Mouse (Mus musculus) heart, adult 11 months (tissue): ENCODE measurements at regions not wholly inside any gene's neighbourhood (a gene's known extent, or its start where the extent isn't known, plus 50 kb on each side); places are given as distances from the start of the nearest gene placed in this dataset.

Source experiments
- DNase-seq: peaks from one replicate; pipeline ENCODE4 v3.0.0; 2022

GRCm38 (mm10) chr12:71573456-71573855 is 257.4 kb upstream of the Daam1 start:
- DNase-seq: peak; percentile 41

GRCm38 (mm10) chr12:71574685-71575084 is 256.2 kb upstream of the Daam1 start:
- DNase-seq: peak; percentile 79

- peak; percentile 84 for DNase-seq
Observed at GRCm38 (mm10) chr12:71577349-71577748, 253.5 kb upstream of the Daam1 start.

GRCm38 (mm10) chr12:71578006-71578405 is 252.9 kb upstream of the Daam1 start:
- peak; percentile 80 for DNase-seq

- DNase-seq: peak; percentile 37
Observed at GRCm38 (mm10) chr12:71578912-71579311, 252.0 kb upstream of the Daam1 start.

GRCm38 (mm10) chr12:71580532-71581290 is 250.2 kb upstream of the Daam1 start:
- peak; percentile 94 for DNase-seq

- DNase-seq: no peak
Observed at GRCm38 (mm10) chr12:71584618-71585017, 246.3 kb upstream of the Daam1 start.

GRCm38 (mm10) chr12:71598641-71599040 is 232.2 kb upstream of the Daam1 start:
- peak; percentile 76 for DNase-seq

GRCm38 (mm10) chr12:71601091-71601690 is 229.7 kb upstream of the Daam1 start:
- DNase-seq: peak; percentile 80

GRCm38 (mm10) chr12:71603136-71603535 is 227.7 kb upstream of the Daam1 start:
- peak; percentile 64 for DNase-seq

- no peak for DNase-seq
Observed at GRCm38 (mm10) chr12:71606366-71606765, 224.5 kb upstream of the Daam1 start.

- DNase-seq: no peak
Observed at GRCm38 (mm10) chr12:71607966-71608365, 222.9 kb upstream of the Daam1 start.

GRCm38 (mm10) chr12:71613326-71613725 is 217.6 kb upstream of the Daam1 start:
- DNase-seq: peak; percentile 95

GRCm38 (mm10) chr12:71614945-71615344 is 215.9 kb upstream of the Daam1 start:
- DNase-seq: no peak

- peak; percentile 41 for DNase-seq
Observed at GRCm38 (mm10) chr12:71615383-71615782, 215.5 kb upstream of the Daam1 start.

GRCm38 (mm10) chr12:71616121-71616520 is 214.8 kb upstream of the Daam1 start:
- DNase-seq: peak; percentile 83

GRCm38 (mm10) chr12:71618466-71618865 is 212.4 kb upstream of the Daam1 start:
- peak; percentile 96 for DNase-seq

- DNase-seq: peak; percentile 64
Observed at GRCm38 (mm10) chr12:71618956-71619355, 211.9 kb upstream of the Daam1 start.

GRCm38 (mm10) chr12:71619561-71619960 is 211.3 kb upstream of the Daam1 start:
- DNase-seq: peak; percentile 22

GRCm38 (mm10) chr12:71621542-71621941 is 209.3 kb upstream of the Daam1 start:
- DNase-seq: peak; percentile 74

- peak; percentile 44 for DNase-seq
Observed at GRCm38 (mm10) chr12:71622761-71623160, 208.1 kb upstream of the Daam1 start.

GRCm38 (mm10) chr12:71623271-71623670 is 207.6 kb upstream of the Daam1 start:
- DNase-seq: no peak

- DNase-seq: no peak
Observed at GRCm38 (mm10) chr12:71624076-71624475, 206.8 kb upstream of the Daam1 start.

- peak; percentile 52 for DNase-seq
Observed at GRCm38 (mm10) chr12:71624676-71625075, 206.2 kb upstream of the Daam1 start.
